Mouse (Mus musculus): ENCODE measurements around the gene Tchhl1.

- no peak for TF ChIP-seq CTCF (IDR thresholded peaks at IDR 0.05; ENCODE audit: low read depth)
- TF ChIP-seq EP300 (IDR thresholded peaks at IDR 0.05; ENCODE audit: low read depth) = no peak
Measured at GRCm38 (mm10) chr3:93481982-93482616, 13.5 kb downstream of the Tchhl1 start.

Measured in liver, embryonic 14.5 days (tissue).